Mouse (Mus musculus) kidney, adult 2 months (tissue): ENCODE results near the gene Pdcd1lg2. TPM values are rescaled to one million over a fixed set of nuclear protein-coding genes. Genes with fewer than 3 reads are reported as not detected.
A peak's percentile ranks its signal among the peaks of the same experiment; 100 is the strongest.

ENCODE experiments used
- DNase-seq: peaks from one replicate; pipeline ENCODE4 v3.0.0; 2021
- H3K27ac ChIP-seq: fragments of 200-500 bp; 2 replicates; pipeline ENCODE4 v1.5.1; 2012; ENCODE audit warnings: low read depth, low read length, control low read depth, inconsistent platforms; ENCODE audit not compliant: insufficient read depth
- H3K27me3 ChIP-seq: fragments of 200-500 bp; replicated peaks from 2 replicates; pipeline ENCODE4 v1.6.1; 2012; ENCODE audit warnings: mild to moderate bottlenecking, moderate library complexity, low read length, inconsistent platforms; ENCODE audit not compliant: control insufficient read depth, insufficient read depth
- H3K36me3 ChIP-seq: fragments of 200-500 bp; 2 replicates; pipeline ENCODE4 v1.6.1; 2012; ENCODE audit warnings: mild to moderate bottlenecking, moderate library complexity, low read length, inconsistent platforms; ENCODE audit not compliant: control insufficient read depth, insufficient read depth
- H3K4me1 ChIP-seq: fragments of 200-500 bp; 2 replicates; pipeline ENCODE4 v1.6.1; 2011; ENCODE audit warnings: low read length; ENCODE audit not compliant: control insufficient read depth, insufficient read depth
- H3K4me3 ChIP-seq: fragments of 200-500 bp; 2 replicates; pipeline ENCODE4 v1.5.1; 2011; ENCODE audit warnings: mild to moderate bottlenecking, low read depth, low read length, control low read depth; ENCODE audit not compliant: insufficient read depth
- CTCF ChIP-seq: fragments of 200-500 bp; conservative IDR thresholded peaks from 2 replicates; pipeline ENCODE4 v1.5.1; 2011; ENCODE audit warnings: low read depth, mild to moderate bottlenecking, control low read depth, low read length, moderate library complexity, mixed read lengths; ENCODE audit not compliant: insufficient read depth, insufficient read length
- POLR2A ChIP-seq: fragments of 200-500 bp; IDR thresholded peaks from one replicate; pipeline ENCODE4 v1.6.1; 2011; ENCODE audit warnings: low read depth, low read length, control low read depth
- WGBS: fragments of 180-500 bp; shearing (Covaris S2); methylation state at CpG from one replicate; pipeline ENCODE4 v1.1.7; 2018; 5-methylcytosine and 5-hydroxymethylcytosine counted together
- polyA plus RNA-seq: library from polyadenylated mRNA; depleted of rRNA; stranded (reverse); fragments of >200 nt; gene quantifications from 2 replicates; pipeline ENCODE4 v1.2.3, GENCODE M21; 2012

Gene Pdcd1lg2
- polyA plus RNA-seq, 1 experiment: 0.17 TPM

- DNase-seq: peak; percentile 17
- Histone ChIP-seq H3K27ac (no peak overlapping the region), H3K4me1 (0 out of 2 replicates have a peak, but pooled peaks cover 2% of the 10 kb centered on the region), H3K36me3 (no peaks in the 10 kb centered on the region), H3K4me3 (peak overlapping the region; percentile 20), H3K27me3 (no peaks in the 10 kb centered on the region)
- WGBS: 42% methylated on average over 4 of the region's 4 CpGs
- TF ChIP-seq CTCF: no peak
- TF ChIP-seq POLR2A: no peak
These were observed 38.6 kb upstream of the Pdcd1lg2 start for GRCm38 (mm10) chr19:29372138-29372537.

GRCm38 (mm10) chr19:29372621-29373020 lies 38.1 kb upstream of the Pdcd1lg2 start:
- DNase-seq: no peak
- Histone ChIP-seq H3K4me3 (no peak overlapping the region), H3K36me3 (no peaks in the 10 kb centered on the region), H3K27ac (no peak overlapping the region), H3K27me3 (no peaks in the 10 kb centered on the region), H3K4me1 (0 out of 2 replicates have a peak, but pooled peaks cover 2% of the 10 kb centered on the region)
- WGBS: 95% methylated on average over 3 of the region's 3 CpGs
- TF ChIP-seq POLR2A (no peak), CTCF (no peak)

- Histone ChIP-seq H3K27ac (no peak overlapping the region), H3K4me3 (peak overlapping the region; percentile 20; the same call in 1 of the 2 replicates), H3K27me3 (no peaks in the 10 kb centered on the region), H3K4me1 (0 out of 2 replicates have a peak, but pooled peaks cover 2% of the 10 kb centered on the region), H3K36me3 (no peaks in the 10 kb centered on the region)
- TF ChIP-seq CTCF: no peak
- TF ChIP-seq POLR2A: no peak
- DNase-seq: no peak
- 39% methylated on average over 11 of the region's 11 CpGs for WGBS
These were observed 37.3 kb upstream of the Pdcd1lg2 start for GRCm38 (mm10) chr19:29373438-29373837.

GRCm38 (mm10) chr19:29374947-29375346 lies 35.8 kb upstream of the Pdcd1lg2 start:
- no peak for DNase-seq
- Histone ChIP-seq H3K4me3 (no peak overlapping the region), H3K27me3 (no peaks in the 10 kb centered on the region), H3K4me1 (0 out of 2 replicates have a peak, but pooled peaks cover 2% of the 10 kb centered on the region), H3K27ac (no peak overlapping the region), H3K36me3 (no peaks in the 10 kb centered on the region)
- 93% methylated on average over 9 of the region's 9 CpGs for WGBS
- TF ChIP-seq POLR2A (no peak), CTCF (no peak)

- WGBS: 89% methylated on average over 3 of the region's 3 CpGs
- H3K4me3 ChIP-seq: no peak overlapping the region
- TF ChIP-seq CTCF (no peak), POLR2A (no peak)
- no peak overlapping the region for H3K27ac ChIP-seq
- no peaks in the 10 kb centered on the region for H3K27me3 ChIP-seq
- DNase-seq: no peak
- H3K36me3 ChIP-seq: no peaks in the 10 kb centered on the region
- H3K4me1 ChIP-seq: 0 out of 2 replicates have a peak, but pooled peaks cover 2% of the 10 kb centered on the region
These were observed 34.3 kb upstream of the Pdcd1lg2 start for GRCm38 (mm10) chr19:29376382-29376781.

- Histone ChIP-seq H3K27me3 (no peaks in the 10 kb centered on the region), H3K4me3 (no peak overlapping the region), H3K4me1 (no peaks in the 10 kb centered on the region), H3K36me3 (no peaks in the 10 kb centered on the region), H3K27ac (no peak overlapping the region)
- TF ChIP-seq POLR2A (no peak), CTCF (no peak)
- 84% methylated on average over 14 of the region's 14 CpGs for WGBS
- no peak for DNase-seq
These were observed 30.7 kb upstream of the Pdcd1lg2 start for GRCm38 (mm10) chr19:29379839-29380603.

- TF ChIP-seq POLR2A: no peak
- no peak for TF ChIP-seq CTCF
- H3K27me3 ChIP-seq: no peaks in the 10 kb centered on the region
- 87% methylated on average over 5 of the region's 5 CpGs for WGBS
- DNase-seq: no peak
- no peak overlapping the region for H3K27ac ChIP-seq
- no peak overlapping the region for H3K4me3 ChIP-seq
- no peaks in the 10 kb centered on the region for H3K36me3 ChIP-seq
- no peaks in the 10 kb centered on the region for H3K4me1 ChIP-seq
These were observed 27.4 kb upstream of the Pdcd1lg2 start for GRCm38 (mm10) chr19:29383368-29383767.
